Mouse (Mus musculus) embryonic fibroblast, embryonic 13.5 days (primary cell): ENCODE data around the gene Paxx.

Source experiments
- CTCF ChIP-seq: IDR thresholded peaks from 2 replicates; pipeline ENCODE4 v1.5.1; 2011; ENCODE audit warnings: mild to moderate bottlenecking, control low read depth, low read length, moderate library complexity, borderline replicate concordance; ENCODE audit not compliant: insufficient read depth
- POLR2A ChIP-seq: IDR thresholded peaks from 2 replicates; pipeline ENCODE4 v1.6.1; 2011; ENCODE audit warnings: low read depth, mild to moderate bottlenecking, control low read depth, low read length, moderate library complexity

DNA sequence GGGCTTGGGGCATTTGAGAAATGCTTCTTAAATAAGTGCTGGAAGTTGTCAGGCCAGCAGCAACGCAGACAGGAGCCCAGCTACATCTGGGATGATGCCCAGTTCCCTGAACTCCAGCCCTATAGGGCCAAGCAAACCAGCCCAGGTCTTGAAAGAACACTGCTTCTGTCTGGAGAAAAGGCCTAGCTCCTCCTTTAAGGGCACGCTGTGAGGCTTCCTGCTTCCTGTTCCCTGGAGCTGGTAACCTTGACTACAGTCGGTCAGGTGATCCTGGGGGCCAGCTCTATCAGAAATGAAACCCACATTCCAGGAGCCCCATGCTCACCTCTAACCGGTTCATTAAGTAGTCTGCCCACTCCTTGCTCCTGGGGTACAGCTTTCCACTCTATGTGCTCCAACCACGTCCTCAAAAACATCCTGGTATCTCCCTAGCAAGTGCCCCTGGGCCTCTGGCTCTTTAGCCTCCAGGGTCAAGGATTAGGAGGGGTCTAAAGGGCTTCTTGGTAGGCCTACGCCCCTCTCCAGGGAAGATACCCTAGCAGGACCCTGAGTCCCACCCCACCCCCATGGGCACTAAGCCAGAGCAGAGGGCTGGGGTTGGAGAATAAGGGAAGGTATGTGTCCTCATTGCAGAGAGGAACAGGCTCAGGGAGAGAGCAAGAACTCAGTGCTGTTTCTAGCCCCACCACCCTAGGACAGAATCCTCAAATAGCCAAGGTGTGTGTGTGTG lies 37.1 kb upstream of the Paxx start:
- TF ChIP-seq CTCF (no peak), POLR2A (no peak)
